Mouse (Mus musculus): ENCODE measurements at regions not wholly inside any gene's neighbourhood (a gene's known extent, or its start where the extent isn't known, plus 50 kb on each side); places are given as distances from the start of the nearest gene placed in this dataset.

DNA sequence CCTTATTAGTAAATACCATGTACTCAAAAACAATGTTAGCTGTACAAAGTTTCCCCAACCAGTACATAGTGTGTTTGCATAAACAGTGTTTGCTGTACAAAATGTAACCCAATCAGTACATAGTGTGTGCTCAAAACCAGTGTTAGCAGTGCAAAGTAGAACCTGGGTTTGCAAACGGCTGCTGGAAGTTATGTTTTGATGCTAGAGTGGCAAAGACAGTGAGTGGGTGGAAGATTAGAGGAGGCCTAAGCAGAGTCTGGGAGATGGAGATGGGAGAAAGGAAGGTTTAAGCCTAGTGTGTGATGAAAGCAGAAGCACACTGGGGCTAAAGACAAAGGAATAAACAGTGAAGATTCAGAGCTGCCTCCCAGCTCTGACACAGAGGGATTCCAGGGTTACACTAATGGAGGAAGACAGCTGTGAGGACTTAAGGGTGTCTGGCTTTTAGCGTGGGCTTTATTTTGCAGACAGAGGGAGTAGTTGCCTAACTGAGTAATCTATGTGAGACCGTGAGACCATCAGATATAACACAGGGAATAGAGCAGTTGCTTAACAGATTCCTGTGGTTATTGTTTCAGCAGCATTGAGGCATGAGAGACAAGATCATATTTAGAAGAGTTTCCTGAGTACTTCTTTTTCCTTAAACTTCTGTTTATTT, 396.0 kb downstream of the Rprm start:
- Histone ChIP-seq H3K9me3 (ENCODE audit: control insufficient read depth, low read length) (no peaks in the 10 kb centered on the region), H3K36me3 (ENCODE audit: control insufficient read depth, insufficient read depth) (no peaks in the 10 kb centered on the region), H3K27me3 (replicated peaks; ENCODE audit: control insufficient read depth, insufficient read depth, low read length) (no peaks in the 10 kb centered on the region), H3K27ac (ENCODE audit: low read length) (no peak overlapping the region), H3K9ac (replicated peaks; ENCODE audit: low read depth, low read length) (no peak overlapping the region), H3K4me3 (replicated peaks; ENCODE audit: low read length) (no peak overlapping the region), H3K4me1 (replicated peaks; ENCODE audit: control insufficient read depth, insufficient read depth, low read length) (no peaks in the 10 kb centered on the region), H3K4me2 (ENCODE audit: low read length) (no peak overlapping the region)
- WGBS: 37% methylated on average over 3 of the region's 3 CpGs
- no peak for ATAC-seq

DNA sequence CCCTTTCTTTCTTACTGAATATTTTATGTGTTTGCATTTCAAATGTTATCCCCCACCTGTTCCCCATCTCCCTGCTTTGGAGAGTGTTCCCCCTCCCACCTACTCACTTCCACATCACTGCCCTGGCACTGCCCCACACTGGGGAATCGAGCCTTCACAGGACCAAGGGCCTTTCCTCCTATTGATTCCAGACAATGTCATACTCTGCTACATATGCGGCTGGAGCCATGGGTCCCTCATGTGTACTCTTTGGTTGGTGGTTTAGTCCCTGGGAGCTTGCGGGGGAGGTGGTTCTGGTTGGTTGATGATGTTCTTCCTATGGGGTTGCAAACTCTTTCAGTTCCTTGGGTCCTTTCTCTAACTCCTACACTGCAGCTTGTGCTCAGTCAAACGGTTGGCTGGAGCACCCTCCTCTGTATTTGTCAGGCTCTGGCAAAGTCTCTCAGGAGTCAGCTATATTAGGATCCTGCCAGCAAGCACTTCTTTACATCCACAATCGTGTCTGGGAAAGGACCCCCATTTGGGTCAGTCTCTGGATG, 393.7 kb downstream of the Rprm start:
- Histone ChIP-seq H3K4me1 (replicated peaks; ENCODE audit: control insufficient read depth, insufficient read depth, low read length) (no peaks in the 10 kb centered on the region), H3K9ac (replicated peaks; ENCODE audit: low read depth, low read length) (no peak overlapping the region), H3K27me3 (replicated peaks; ENCODE audit: control insufficient read depth, insufficient read depth, low read length) (no peaks in the 10 kb centered on the region), H3K4me2 (ENCODE audit: low read length) (no peak overlapping the region), H3K4me3 (replicated peaks; ENCODE audit: low read length) (no peak overlapping the region), H3K27ac (ENCODE audit: low read length) (no peak overlapping the region), H3K9me3 (ENCODE audit: control insufficient read depth, low read length) (no peaks in the 10 kb centered on the region), H3K36me3 (ENCODE audit: control insufficient read depth, insufficient read depth) (no peaks in the 10 kb centered on the region)
- 63% methylated on average over 5 of the region's 5 CpGs for WGBS
- ATAC-seq: no peak

DNA sequence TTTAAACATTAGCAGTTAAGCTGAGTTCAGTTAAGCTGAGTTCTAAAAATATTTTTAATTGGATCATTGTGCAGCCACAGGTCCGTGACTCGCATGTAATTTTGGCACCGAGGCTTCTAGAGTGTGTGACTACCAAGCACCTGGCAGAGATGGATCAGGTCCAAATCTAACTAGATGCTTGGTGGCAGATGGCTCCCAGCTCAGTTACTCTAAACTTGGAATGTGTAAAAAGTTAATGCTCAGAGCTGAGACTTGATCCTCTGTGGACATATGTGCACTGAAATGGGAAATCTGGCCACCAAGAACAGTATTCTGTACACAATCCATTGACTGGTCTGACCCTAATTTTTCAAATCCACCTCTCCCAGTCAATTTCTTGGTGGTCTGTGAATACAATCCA, 374.1 kb downstream of the Rprm start:
- H3K27ac ChIP-seq (ENCODE audit: low read length): peak overlapping the region; percentile 69
- H3K9me3 ChIP-seq (ENCODE audit: control insufficient read depth, low read length): no peaks in the 10 kb centered on the region
- H3K36me3 ChIP-seq (ENCODE audit: control insufficient read depth, insufficient read depth): no peaks in the 10 kb centered on the region
- ATAC-seq: peak; percentile 95
- 32% methylated on average over 3 of the region's 3 CpGs for WGBS
- peaks cover 13% of the 10 kb centered on the region for H3K4me1 ChIP-seq (replicated peaks; ENCODE audit: control insufficient read depth, insufficient read depth, low read length)
- H3K9ac ChIP-seq (replicated peaks; ENCODE audit: low read depth, low read length): no peak overlapping the region
- no peak overlapping the region for H3K4me2 ChIP-seq (ENCODE audit: low read length)
- H3K4me3 ChIP-seq (replicated peaks; ENCODE audit: low read length): no peak overlapping the region
- no peaks in the 10 kb centered on the region for H3K27me3 ChIP-seq (replicated peaks; ENCODE audit: control insufficient read depth, insufficient read depth, low read length)

DNA sequence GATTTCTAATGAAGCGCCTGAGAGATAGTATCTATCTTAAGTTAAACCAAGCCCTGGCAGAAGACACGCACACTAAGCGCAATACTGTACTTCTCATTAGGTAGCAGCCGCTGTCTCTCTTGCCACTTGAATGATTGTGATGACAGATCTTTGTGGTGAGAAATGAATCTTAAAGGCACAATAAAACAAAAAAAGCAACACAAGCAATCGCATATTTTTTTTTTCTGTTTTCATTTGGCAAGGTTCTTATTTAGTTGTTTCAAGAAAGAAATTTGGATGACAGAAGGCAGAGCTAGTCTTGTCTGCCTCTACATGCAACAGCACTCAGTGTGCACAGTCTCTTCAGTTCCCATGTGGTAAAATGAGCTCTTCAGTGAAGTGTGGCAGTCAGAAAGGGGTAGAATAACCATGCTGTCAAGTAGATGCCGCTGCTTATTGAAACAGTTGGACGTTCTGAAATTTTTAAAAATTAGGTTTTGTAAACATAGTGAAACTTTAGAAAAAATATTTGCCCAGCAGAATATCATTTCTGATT, 372.2 kb downstream of the Rprm start:
- Histone ChIP-seq H3K4me3 (replicated peaks; ENCODE audit: low read length) (no peak overlapping the region), H3K27ac (ENCODE audit: low read length) (0 out of 2 replicates have a peak overlapping the region, but pooled peaks have one; percentile 58), H3K9ac (replicated peaks; ENCODE audit: low read depth, low read length) (no peak overlapping the region), H3K27me3 (replicated peaks; ENCODE audit: control insufficient read depth, insufficient read depth, low read length) (no peaks in the 10 kb centered on the region), H3K4me2 (ENCODE audit: low read length) (no peak overlapping the region), H3K36me3 (ENCODE audit: control insufficient read depth, insufficient read depth) (no peaks in the 10 kb centered on the region), H3K4me1 (replicated peaks; ENCODE audit: control insufficient read depth, insufficient read depth, low read length) (peaks cover 13% of the 10 kb centered on the region), H3K9me3 (ENCODE audit: control insufficient read depth, low read length) (no peaks in the 10 kb centered on the region)
- WGBS: 61% methylated on average over 7 of the region's 7 CpGs
- peak; percentile 80 for ATAC-seq

DNA sequence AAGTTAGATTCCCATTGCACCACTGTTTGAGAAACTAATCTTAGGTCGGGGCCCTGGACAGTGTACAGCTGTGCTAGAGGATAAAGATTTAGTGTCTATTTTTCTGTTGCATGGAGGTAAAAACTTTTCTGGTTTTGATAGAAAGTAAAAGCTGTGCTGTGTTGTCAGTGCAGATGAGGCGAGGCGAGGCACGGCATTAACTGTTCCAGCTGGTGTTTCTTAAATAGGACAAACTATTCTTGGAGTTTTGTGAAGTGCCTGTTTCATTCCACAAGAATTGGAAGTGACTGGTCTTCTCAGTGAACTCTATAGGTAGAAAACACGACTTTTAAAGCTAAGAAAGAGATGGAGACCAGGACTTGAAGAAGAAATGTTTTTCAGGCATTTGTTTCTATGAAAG, 370.3 kb downstream of the Rprm start:
- WGBS: 69% methylated on average over 5 of the region's 5 CpGs
- no peaks in the 10 kb centered on the region for H3K9me3 ChIP-seq (ENCODE audit: control insufficient read depth, low read length)
- H3K27ac ChIP-seq (ENCODE audit: low read length): no peak overlapping the region
- peaks cover 13% of the 10 kb centered on the region for H3K4me1 ChIP-seq (replicated peaks; ENCODE audit: control insufficient read depth, insufficient read depth, low read length)
- H3K4me2 ChIP-seq (ENCODE audit: low read length): no peak overlapping the region
- H3K27me3 ChIP-seq (replicated peaks; ENCODE audit: control insufficient read depth, insufficient read depth, low read length): no peaks in the 10 kb centered on the region
- H3K4me3 ChIP-seq (replicated peaks; ENCODE audit: low read length): no peak overlapping the region
- no peak for ATAC-seq
- no peak overlapping the region for H3K9ac ChIP-seq (replicated peaks; ENCODE audit: low read depth, low read length)
- no peaks in the 10 kb centered on the region for H3K36me3 ChIP-seq (ENCODE audit: control insufficient read depth, insufficient read depth)

GRCm38 (mm10) chr2:53723231-53723630, 362.1 kb downstream of the Rprm start:
- Histone ChIP-seq H3K27ac (ENCODE audit: low read length) (no peak overlapping the region), H3K4me3 (replicated peaks; ENCODE audit: low read length) (no peak overlapping the region), H3K9ac (replicated peaks; ENCODE audit: low read depth, low read length) (no peak overlapping the region), H3K9me3 (ENCODE audit: control insufficient read depth, low read length) (no peaks in the 10 kb centered on the region), H3K4me1 (replicated peaks; ENCODE audit: control insufficient read depth, insufficient read depth, low read length) (no peaks in the 10 kb centered on the region), H3K36me3 (ENCODE audit: control insufficient read depth, insufficient read depth) (no peaks in the 10 kb centered on the region), H3K4me2 (ENCODE audit: low read length) (no peak overlapping the region), H3K27me3 (replicated peaks; ENCODE audit: control insufficient read depth, insufficient read depth, low read length) (no peaks in the 10 kb centered on the region)
- WGBS: 78% methylated on average over 6 of the region's 6 CpGs
- peak; percentile 72 for ATAC-seq

- no peak overlapping the region for H3K4me3 ChIP-seq (replicated peaks; ENCODE audit: low read length)
- H3K9ac ChIP-seq (replicated peaks; ENCODE audit: low read depth, low read length): no peak overlapping the region
- H3K27ac ChIP-seq (ENCODE audit: low read length): no peak overlapping the region
- H3K27me3 ChIP-seq (replicated peaks; ENCODE audit: control insufficient read depth, insufficient read depth, low read length): no peaks in the 10 kb centered on the region
- H3K9me3 ChIP-seq (ENCODE audit: control insufficient read depth, low read length): no peaks in the 10 kb centered on the region
- no peaks in the 10 kb centered on the region for H3K4me1 ChIP-seq (replicated peaks; ENCODE audit: control insufficient read depth, insufficient read depth, low read length)
- no peaks in the 10 kb centered on the region for H3K36me3 ChIP-seq (ENCODE audit: control insufficient read depth, insufficient read depth)
- no peak overlapping the region for H3K4me2 ChIP-seq (ENCODE audit: low read length)
- no peak for ATAC-seq
Observed at GRCm38 (mm10) chr2:53728693-53729092, 356.7 kb downstream of the Rprm start.

GRCm38 (mm10) chr2:53730451-53730850, 354.9 kb downstream of the Rprm start:
- Histone ChIP-seq H3K4me3 (replicated peaks; ENCODE audit: low read length) (no peak overlapping the region), H3K9ac (replicated peaks; ENCODE audit: low read depth, low read length) (no peak overlapping the region), H3K27me3 (replicated peaks; ENCODE audit: control insufficient read depth, insufficient read depth, low read length) (no peaks in the 10 kb centered on the region), H3K4me1 (replicated peaks; ENCODE audit: control insufficient read depth, insufficient read depth, low read length) (no peaks in the 10 kb centered on the region), H3K4me2 (ENCODE audit: low read length) (no peak overlapping the region), H3K36me3 (ENCODE audit: control insufficient read depth, insufficient read depth) (no peaks in the 10 kb centered on the region), H3K9me3 (ENCODE audit: control insufficient read depth, low read length) (no peaks in the 10 kb centered on the region), H3K27ac (ENCODE audit: low read length) (no peak overlapping the region)
- no peak for ATAC-seq
- 53% methylated on average over 2 of the region's 2 CpGs for WGBS

- no peak overlapping the region for H3K4me2 ChIP-seq (ENCODE audit: low read length)
- H3K4me3 ChIP-seq (replicated peaks; ENCODE audit: low read length): no peak overlapping the region
- no peaks in the 10 kb centered on the region for H3K27me3 ChIP-seq (replicated peaks; ENCODE audit: control insufficient read depth, insufficient read depth, low read length)
- no peak overlapping the region for H3K9ac ChIP-seq (replicated peaks; ENCODE audit: low read depth, low read length)
- no peaks in the 10 kb centered on the region for H3K9me3 ChIP-seq (ENCODE audit: control insufficient read depth, low read length)
- no peaks in the 10 kb centered on the region for H3K4me1 ChIP-seq (replicated peaks; ENCODE audit: control insufficient read depth, insufficient read depth, low read length)
- H3K27ac ChIP-seq (ENCODE audit: low read length): no peak overlapping the region
- H3K36me3 ChIP-seq (ENCODE audit: control insufficient read depth, insufficient read depth): no peaks in the 10 kb centered on the region
- no peak for ATAC-seq
- 93% methylated on average over 2 of the region's 2 CpGs for WGBS
Observed at GRCm38 (mm10) chr2:53763486-53763885, 321.9 kb downstream of the Rprm start.
